Mouse (Mus musculus): Measurements from ENCODE around the gene Irf4. TPM values are rescaled to one million over a fixed set of nuclear protein-coding genes. Genes with fewer than 3 reads are reported as not detected.

The Irf4 gene
- 0.03 and 0.04 TPM in 2 replicates for polyA plus RNA-seq (2015; fragmentation: Nextera tagmentation; extraction: Ambion mirVana)

- no peaks in the 10 kb centered on the region for H3K36me3 ChIP-seq
- H3K4me1 ChIP-seq (replicated peaks): peaks cover 23% of the 10 kb centered on the region
- H3K27me3 ChIP-seq: peaks cover 53% of the 10 kb centered on the region
- ATAC-seq (ENCODE audit: low FRiP score, low read depth): peak; percentile 77
- H3K9ac ChIP-seq: no peak within 1 kb of the TSS
- peak within 1 kb of the TSS; percentile 37 for H3K4me3 ChIP-seq
- H3K4me2 ChIP-seq: peak within 1 kb of the TSS; percentile 64
- under 1% methylated on average over 21 of the region's 21 CpGs for WGBS
- H3K9me3 ChIP-seq: no peaks in the 10 kb centered on the region
- no peak within 1 kb of the TSS for H3K27ac ChIP-seq (replicated peaks)
These were observed at the start of gene Irf4 for GRCm38 (mm10) chr13:30749021-30749556. Gene Irf4 (plus strand): TSS chr13:30749226.

- Histone ChIP-seq H3K36me3 (peaks cover under 1% of the 10 kb centered on the region; the same call in 1 of the 2 replicates), H3K4me2 (no peak overlapping the region), H3K27ac (replicated peaks) (no peak overlapping the region), H3K9ac (no peak overlapping the region), H3K27me3 (no peaks in the 10 kb centered on the region), H3K4me1 (replicated peaks) (no peaks in the 10 kb centered on the region), H3K9me3 (no peaks in the 10 kb centered on the region), H3K4me3 (no peak overlapping the region)
- ATAC-seq (ENCODE audit: low FRiP score, low read depth): no peak
- WGBS: 98% methylated on average over 5 of the region's 5 CpGs
These were observed 46.3 kb upstream of the Irf4 start for GRCm38 (mm10) chr13:30702695-30703094.

- Histone ChIP-seq H3K9me3 (no peaks in the 10 kb centered on the region), H3K27ac (replicated peaks) (no peak overlapping the region), H3K36me3 (peaks cover 11% of the 10 kb centered on the region; the same call in 1 of the 2 replicates), H3K27me3 (no peaks in the 10 kb centered on the region), H3K4me1 (replicated peaks) (no peaks in the 10 kb centered on the region), H3K9ac (no peak overlapping the region), H3K4me2 (no peak overlapping the region), H3K4me3 (no peak overlapping the region)
- WGBS: 86% methylated on average over 8 of the region's 8 CpGs
- 0 out of 2 replicates have a peak, but pooled peaks have one; percentile 48 for ATAC-seq (ENCODE audit: low FRiP score, low read depth)
These were observed 44.6 kb upstream of the Irf4 start for GRCm38 (mm10) chr13:30704246-30705095.

- no peak for ATAC-seq (ENCODE audit: low FRiP score, low read depth)
- 88% methylated on average over 2 of the region's 2 CpGs for WGBS
- peaks cover 16% of the 10 kb centered on the region; the same call in 1 of the 2 replicates for H3K36me3 ChIP-seq
- H3K27ac ChIP-seq (replicated peaks): no peak overlapping the region
- H3K9ac ChIP-seq: no peak overlapping the region
- H3K4me2 ChIP-seq: no peak overlapping the region
- H3K4me3 ChIP-seq: no peak overlapping the region
- H3K4me1 ChIP-seq (replicated peaks): no peaks in the 10 kb centered on the region
- H3K27me3 ChIP-seq: no peaks in the 10 kb centered on the region
- no peaks in the 10 kb centered on the region for H3K9me3 ChIP-seq
These were observed 38.0 kb upstream of the Irf4 start for GRCm38 (mm10) chr13:30711066-30711465.

GRCm38 (mm10) chr13:30711711-30712110 lies 37.3 kb upstream of the Irf4 start:
- no peaks in the 10 kb centered on the region for H3K4me1 ChIP-seq (replicated peaks)
- ATAC-seq (ENCODE audit: low FRiP score, low read depth): no peak
- no peak overlapping the region for H3K9ac ChIP-seq
- no peak overlapping the region for H3K27ac ChIP-seq (replicated peaks)
- WGBS: 100% methylated on average over 3 of the region's 3 CpGs
- peaks cover 16% of the 10 kb centered on the region; the same call in 1 of the 2 replicates for H3K36me3 ChIP-seq
- H3K9me3 ChIP-seq: no peaks in the 10 kb centered on the region
- no peaks in the 10 kb centered on the region for H3K27me3 ChIP-seq
- H3K4me3 ChIP-seq: no peak overlapping the region
- H3K4me2 ChIP-seq: no peak overlapping the region

- 83% methylated on average over 6 of the region's 6 CpGs for WGBS
- no peaks in the 10 kb centered on the region for H3K9me3 ChIP-seq
These were observed 36.7 kb upstream of the Irf4 start for GRCm38 (mm10) chr13:30712280-30712679.

GRCm38 (mm10) chr13:30713621-30714020 lies 35.4 kb upstream of the Irf4 start:
- no peak for ATAC-seq (ENCODE audit: low FRiP score, low read depth)
- 86% methylated on average over 3 of the region's 3 CpGs for WGBS
- Histone ChIP-seq H3K4me3 (no peak overlapping the region), H3K36me3 (peaks cover 10% of the 10 kb centered on the region; the same call in 1 of the 2 replicates), H3K27me3 (no peaks in the 10 kb centered on the region), H3K4me2 (no peak overlapping the region), H3K4me1 (replicated peaks) (no peaks in the 10 kb centered on the region), H3K27ac (replicated peaks) (no peak overlapping the region), H3K9me3 (no peaks in the 10 kb centered on the region), H3K9ac (no peak overlapping the region)

More at GRCm38 (mm10) chr13:30712280-30712679, 36.7 kb upstream of the Irf4 start:
- Histone ChIP-seq H3K36me3 (peaks cover 16% of the 10 kb centered on the region; the same call in 1 of the 2 replicates), H3K9ac (no peak overlapping the region), H3K27me3 (no peaks in the 10 kb centered on the region), H3K4me2 (no peak overlapping the region), H3K4me3 (no peak overlapping the region), H3K27ac (replicated peaks) (no peak overlapping the region), H3K4me1 (replicated peaks) (no peaks in the 10 kb centered on the region)
- ATAC-seq (ENCODE audit: low FRiP score, low read depth): no peak

- ATAC-seq (ENCODE audit: low FRiP score, low read depth): no peak
- no peaks in the 10 kb centered on the region for H3K27me3 ChIP-seq
- H3K4me3 ChIP-seq: no peak overlapping the region
- H3K27ac ChIP-seq (replicated peaks): no peak overlapping the region
- H3K9ac ChIP-seq: no peak overlapping the region
- H3K36me3 ChIP-seq: peaks cover 4% of the 10 kb centered on the region; the same call in 1 of the 2 replicates
- H3K4me2 ChIP-seq: no peak overlapping the region
- H3K4me1 ChIP-seq (replicated peaks): no peaks in the 10 kb centered on the region
- no peaks in the 10 kb centered on the region for H3K9me3 ChIP-seq
- 92% methylated on average over 6 of the region's 6 CpGs for WGBS
These were observed 34.5 kb upstream of the Irf4 start for GRCm38 (mm10) chr13:30714552-30714951.

- Histone ChIP-seq H3K27ac (replicated peaks) (no peak overlapping the region), H3K27me3 (no peaks in the 10 kb centered on the region), H3K4me2 (no peak overlapping the region), H3K36me3 (0 out of 2 replicates have a peak, but pooled peaks cover 4% of the 10 kb centered on the region), H3K9me3 (no peaks in the 10 kb centered on the region), H3K4me1 (replicated peaks) (no peaks in the 10 kb centered on the region), H3K4me3 (no peak overlapping the region), H3K9ac (no peak overlapping the region)
- WGBS: 90% methylated on average over 7 of the region's 7 CpGs
- ATAC-seq (ENCODE audit: low FRiP score, low read depth): no peak
These were observed 34.0 kb upstream of the Irf4 start for GRCm38 (mm10) chr13:30715060-30715459.

GRCm38 (mm10) chr13:30715573-30715972 lies 33.5 kb upstream of the Irf4 start:
- Histone ChIP-seq H3K27ac (replicated peaks) (no peak overlapping the region), H3K4me3 (no peak overlapping the region), H3K9me3 (no peaks in the 10 kb centered on the region), H3K36me3 (0 out of 2 replicates have a peak, but pooled peaks cover 4% of the 10 kb centered on the region), H3K4me1 (replicated peaks) (no peaks in the 10 kb centered on the region), H3K9ac (no peak overlapping the region), H3K4me2 (no peak overlapping the region), H3K27me3 (no peaks in the 10 kb centered on the region)
- WGBS: 88% methylated on average over 4 of the region's 4 CpGs
- no peak for ATAC-seq (ENCODE audit: low FRiP score, low read depth)

- 73% methylated on average over 5 of the region's 5 CpGs for whole genome bisulfite sequencing
- Histone ChIP-seq H3K27ac (replicated peaks) (no peak overlapping the region), H3K4me3 (no peak overlapping the region), H3K9ac (no peak overlapping the region), H3K4me2 (no peak overlapping the region), H3K4me1 (replicated peaks) (no peaks in the 10 kb centered on the region), H3K9me3 (no peaks in the 10 kb centered on the region), H3K36me3 (no peaks in the 10 kb centered on the region), H3K27me3 (no peaks in the 10 kb centered on the region)
- no peak for ATAC-seq (ENCODE audit: low FRiP score, low read depth)
These were observed 32.4 kb upstream of the Irf4 start for GRCm38 (mm10) chr13:30716611-30717010.

GRCm38 (mm10) chr13:30722601-30723000 lies 26.4 kb upstream of the Irf4 start:
- 9% methylated on average over 7 of the region's 7 CpGs for WGBS
- H3K4me3 ChIP-seq: no peak overlapping the region
- H3K4me1 ChIP-seq (replicated peaks): peaks cover 14% of the 10 kb centered on the region
- ATAC-seq (ENCODE audit: low FRiP score, low read depth): 0 out of 2 replicates have a peak, but pooled peaks have one; percentile 13
- H3K36me3 ChIP-seq: no peaks in the 10 kb centered on the region
- no peak overlapping the region for H3K9ac ChIP-seq
- no peaks in the 10 kb centered on the region for H3K9me3 ChIP-seq
- no peak overlapping the region for H3K27ac ChIP-seq (replicated peaks)
- H3K27me3 ChIP-seq: no peaks in the 10 kb centered on the region
- 0 out of 2 replicates have a peak overlapping the region, but pooled peaks have one; percentile 4 for H3K4me2 ChIP-seq
